Mouse (Mus musculus): ENCODE results near the gene Brd2. TPM values are rescaled to one million over a fixed set of nuclear protein-coding genes. Genes with fewer than 3 reads are reported as not detected.

Brd2 gene
- polyA plus RNA-seq, 1 experiment = 188 TPM

GRCm38 (mm10) chr17:34108460-34108859 is 14.0 kb downstream of the Brd2 start:
- TF ChIP-seq POLR2A (IDR thresholded peaks at IDR 0.05; ENCODE audit: borderline replicate concordance, insufficient read depth, low read length) (no peak), CTCF (IDR thresholded peaks at IDR 0.05; ENCODE audit: borderline replicate concordance, insufficient read depth, low read depth, low read length) (no peak)
- WGBS = 72% methylated on average over 5 of the region's 6 CpGs
- DNase-seq = no peak
- Histone ChIP-seq H3K4me3 (replicated peaks; ENCODE audit: insufficient read depth, low read depth, low read length) (no peak overlapping the region), H3K27ac (ENCODE audit: insufficient read depth, low read length) (no peak overlapping the region), H3K27me3 (ENCODE audit: control insufficient read depth, insufficient read depth, low read length) (no peaks in the 10 kb centered on the region; the same call in 1 of the 2 replicates), H3K4me1 (ENCODE audit: control insufficient read depth, insufficient read depth, low read length) (no peaks in the 10 kb centered on the region)

- Histone ChIP-seq H3K4me1 (ENCODE audit: control insufficient read depth, insufficient read depth, low read length) (no peaks in the 10 kb centered on the region), H3K27ac (ENCODE audit: insufficient read depth, low read length) (no peak overlapping the region), H3K27me3 (ENCODE audit: control insufficient read depth, insufficient read depth, low read length) (no peaks in the 10 kb centered on the region; the same call in 1 of the 2 replicates), H3K4me3 (replicated peaks; ENCODE audit: insufficient read depth, low read depth, low read length) (no peak overlapping the region)
- WGBS = 70% methylated on average over 7 of the region's 7 CpGs
- no peak for DNase-seq
- TF ChIP-seq POLR2A (IDR thresholded peaks at IDR 0.05; ENCODE audit: borderline replicate concordance, insufficient read depth, low read length) (no peak), CTCF (IDR thresholded peaks at IDR 0.05; ENCODE audit: borderline replicate concordance, insufficient read depth, low read depth, low read length) (no peak)
These were observed 15.1 kb downstream of the Brd2 start for GRCm38 (mm10) chr17:34107109-34107867.

GRCm38 (mm10) chr17:34106555-34106954 is 15.9 kb downstream of the Brd2 start:
- TF ChIP-seq CTCF (IDR thresholded peaks at IDR 0.05; ENCODE audit: borderline replicate concordance, insufficient read depth, low read depth, low read length) = no peak
- no peak for TF ChIP-seq POLR2A (IDR thresholded peaks at IDR 0.05; ENCODE audit: borderline replicate concordance, insufficient read depth, low read length)
- H3K27ac ChIP-seq (ENCODE audit: insufficient read depth, low read length) = no peak overlapping the region
- DNase-seq = no peak
- no peaks in the 10 kb centered on the region for H3K4me1 ChIP-seq (ENCODE audit: control insufficient read depth, insufficient read depth, low read length)
- H3K27me3 ChIP-seq (ENCODE audit: control insufficient read depth, insufficient read depth, low read length) = no peaks in the 10 kb centered on the region; the same call in 1 of the 2 replicates
- no peak overlapping the region for H3K4me3 ChIP-seq (replicated peaks; ENCODE audit: insufficient read depth, low read depth, low read length)
- 85% methylated on average over 7 of the region's 7 CpGs for WGBS

- Histone ChIP-seq H3K27me3 (ENCODE audit: control insufficient read depth, insufficient read depth, low read length) (no peaks in the 10 kb centered on the region; the same call in 1 of the 2 replicates), H3K4me3 (replicated peaks; ENCODE audit: insufficient read depth, low read depth, low read length) (no peak overlapping the region), H3K4me1 (ENCODE audit: control insufficient read depth, insufficient read depth, low read length) (no peaks in the 10 kb centered on the region), H3K27ac (ENCODE audit: insufficient read depth, low read length) (no peak overlapping the region)
- no peak for DNase-seq
- WGBS = 86% methylated on average over 9 of the region's 9 CpGs
- TF ChIP-seq CTCF (IDR thresholded peaks at IDR 0.05; ENCODE audit: borderline replicate concordance, insufficient read depth, low read depth, low read length) (no peak), POLR2A (IDR thresholded peaks at IDR 0.05; ENCODE audit: borderline replicate concordance, insufficient read depth, low read length) (no peak)
These were observed 17.6 kb downstream of the Brd2 start for GRCm38 (mm10) chr17:34104804-34105203.

GRCm38 (mm10) chr17:34102831-34103230 is 19.6 kb downstream of the Brd2 start:
- Histone ChIP-seq H3K27ac (ENCODE audit: insufficient read depth, low read length) (no peak overlapping the region), H3K4me1 (ENCODE audit: control insufficient read depth, insufficient read depth, low read length) (no peaks in the 10 kb centered on the region), H3K27me3 (ENCODE audit: control insufficient read depth, insufficient read depth, low read length) (no peaks in the 10 kb centered on the region; the same call in 1 of the 2 replicates), H3K4me3 (replicated peaks; ENCODE audit: insufficient read depth, low read depth, low read length) (no peak overlapping the region)
- DNase-seq = no peak
- 83% methylated on average over 6 of the region's 6 CpGs for WGBS
- TF ChIP-seq POLR2A (IDR thresholded peaks at IDR 0.05; ENCODE audit: borderline replicate concordance, insufficient read depth, low read length) = no peak

GRCm38 (mm10) chr17:34101604-34102032 is 20.8 kb downstream of the Brd2 start:
- no peak for TF ChIP-seq POLR2A (IDR thresholded peaks at IDR 0.05; ENCODE audit: borderline replicate concordance, insufficient read depth, low read length)
- peak; percentile 78 for TF ChIP-seq CTCF (IDR thresholded peaks at IDR 0.05; ENCODE audit: borderline replicate concordance, insufficient read depth, low read depth, low read length)
- Histone ChIP-seq H3K4me3 (replicated peaks; ENCODE audit: insufficient read depth, low read depth, low read length) (peak overlapping the region; percentile 11), H3K27me3 (ENCODE audit: control insufficient read depth, insufficient read depth, low read length) (no peaks in the 10 kb centered on the region; the same call in 1 of the 2 replicates), H3K27ac (ENCODE audit: insufficient read depth, low read length) (no peak overlapping the region), H3K4me1 (ENCODE audit: control insufficient read depth, insufficient read depth, low read length) (no peaks in the 10 kb centered on the region)
- 2% methylated on average over 12 of the region's 12 CpGs for WGBS
- peak; percentile 80 to 90 for DNase-seq

- TF ChIP-seq CTCF (IDR thresholded peaks at IDR 0.05; ENCODE audit: borderline replicate concordance, insufficient read depth, low read depth, low read length) (no peak), POLR2A (IDR thresholded peaks at IDR 0.05; ENCODE audit: borderline replicate concordance, insufficient read depth, low read length) (no peak)
- Histone ChIP-seq H3K4me3 (replicated peaks; ENCODE audit: insufficient read depth, low read depth, low read length) (no peak overlapping the region), H3K27me3 (ENCODE audit: control insufficient read depth, insufficient read depth, low read length) (no peaks in the 10 kb centered on the region; the same call in 1 of the 2 replicates), H3K27ac (ENCODE audit: insufficient read depth, low read length) (no peak overlapping the region), H3K4me1 (ENCODE audit: control insufficient read depth, insufficient read depth, low read length) (no peaks in the 10 kb centered on the region)
- 28% methylated on average over 5 of the region's 5 CpGs for WGBS
- DNase-seq = no peak
These were observed 21.2 kb downstream of the Brd2 start for GRCm38 (mm10) chr17:34101185-34101584.

- WGBS = 36% methylated on average over 5 of the region's 5 CpGs
- no peak for TF ChIP-seq POLR2A (IDR thresholded peaks at IDR 0.05; ENCODE audit: borderline replicate concordance, insufficient read depth, low read length)
- TF ChIP-seq CTCF (IDR thresholded peaks at IDR 0.05; ENCODE audit: borderline replicate concordance, insufficient read depth, low read depth, low read length) = no peak
- no peaks in the 10 kb centered on the region for H3K4me1 ChIP-seq (ENCODE audit: control insufficient read depth, insufficient read depth, low read length)
- no peaks in the 10 kb centered on the region for H3K27me3 ChIP-seq (ENCODE audit: control insufficient read depth, insufficient read depth, low read length)
- no peak overlapping the region for H3K4me3 ChIP-seq (replicated peaks; ENCODE audit: insufficient read depth, low read depth, low read length)
- DNase-seq = no peak
- no peak overlapping the region for H3K27ac ChIP-seq (ENCODE audit: insufficient read depth, low read length)
These were observed 22.9 kb downstream of the Brd2 start for GRCm38 (mm10) chr17:34099531-34099930.
